Mouse (Mus musculus) retina, adult 2 months (tissue): ENCODE data around the gene Zdhhc23.

Experiments used
- DNase-seq: peaks from one replicate; pipeline ENCODE4 v3.0.0-alpha.2; 2012; ENCODE audit warnings: low read depth, low spot score

Gene Zdhhc23

GRCm38 (mm10) chr16:43979328-43980109 lies at the start of gene Zdhhc23:
Gene Zdhhc23 (minus strand): TSS chr16:43979791.
- no peak for DNase-seq

DNA sequence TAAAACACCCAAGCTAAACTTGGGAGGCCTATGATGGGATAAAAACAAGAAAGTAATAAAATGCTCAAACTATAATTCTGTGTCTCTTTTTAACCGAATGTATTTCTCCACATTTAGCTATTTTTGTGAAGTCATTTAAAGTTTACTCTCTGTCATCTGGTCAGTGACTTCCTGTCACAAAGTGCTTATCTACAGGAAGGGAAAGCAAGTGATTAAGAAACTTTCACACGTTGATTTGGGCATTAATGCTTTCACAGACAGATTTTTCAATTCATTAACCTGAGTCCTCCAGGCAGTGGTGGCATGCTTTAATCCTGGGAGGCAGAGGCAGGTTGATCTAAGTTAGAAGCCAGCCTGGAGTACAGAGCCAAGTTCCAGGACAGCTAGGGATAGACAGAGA lies 49.7 kb upstream of the Zdhhc23 start:
- no peak for DNase-seq

- DNase-seq, result no peak
Measured at GRCm38 (mm10) chr16:44026822-44027221, 47.2 kb upstream of the Zdhhc23 start.

- no peak for DNase-seq
Measured at GRCm38 (mm10) chr16:44026210-44026609, 46.6 kb upstream of the Zdhhc23 start.

DNA sequence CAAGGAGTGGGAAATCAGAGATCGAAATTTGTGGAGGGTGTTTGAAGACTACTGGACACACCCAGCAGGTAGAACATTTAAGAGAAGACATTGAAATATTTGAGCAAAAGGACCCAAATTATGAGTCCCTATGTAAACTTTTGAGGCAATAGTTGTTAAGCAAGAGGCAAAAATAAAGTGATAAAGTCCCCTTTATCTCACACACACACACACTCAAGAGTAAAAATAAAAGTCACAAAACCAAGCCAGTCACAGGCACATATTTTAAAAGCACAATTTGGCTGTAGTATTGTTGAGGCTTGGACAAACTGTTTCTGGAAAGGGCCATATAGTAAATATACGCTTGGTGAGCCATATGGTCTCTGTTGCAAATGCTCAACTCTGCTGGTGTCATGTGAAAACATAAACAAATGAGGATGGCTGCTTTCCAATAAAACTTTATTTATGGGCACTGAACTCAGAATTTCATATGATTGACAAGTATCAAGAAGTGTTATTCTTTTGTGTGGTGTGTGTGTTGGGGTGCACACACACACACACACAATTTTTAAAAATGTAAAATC lies 39.5 kb upstream of the Zdhhc23 start:
- DNase-seq, result no peak

GRCm38 (mm10) chr16:44018372-44018771 lies 38.8 kb upstream of the Zdhhc23 start:
- no peak for DNase-seq

- no peak for DNase-seq
Measured at GRCm38 (mm10) chr16:44017707-44018106, 38.1 kb upstream of the Zdhhc23 start.

GRCm38 (mm10) chr16:44016164-44016563 lies 36.6 kb upstream of the Zdhhc23 start:
- no peak for DNase-seq

DNA sequence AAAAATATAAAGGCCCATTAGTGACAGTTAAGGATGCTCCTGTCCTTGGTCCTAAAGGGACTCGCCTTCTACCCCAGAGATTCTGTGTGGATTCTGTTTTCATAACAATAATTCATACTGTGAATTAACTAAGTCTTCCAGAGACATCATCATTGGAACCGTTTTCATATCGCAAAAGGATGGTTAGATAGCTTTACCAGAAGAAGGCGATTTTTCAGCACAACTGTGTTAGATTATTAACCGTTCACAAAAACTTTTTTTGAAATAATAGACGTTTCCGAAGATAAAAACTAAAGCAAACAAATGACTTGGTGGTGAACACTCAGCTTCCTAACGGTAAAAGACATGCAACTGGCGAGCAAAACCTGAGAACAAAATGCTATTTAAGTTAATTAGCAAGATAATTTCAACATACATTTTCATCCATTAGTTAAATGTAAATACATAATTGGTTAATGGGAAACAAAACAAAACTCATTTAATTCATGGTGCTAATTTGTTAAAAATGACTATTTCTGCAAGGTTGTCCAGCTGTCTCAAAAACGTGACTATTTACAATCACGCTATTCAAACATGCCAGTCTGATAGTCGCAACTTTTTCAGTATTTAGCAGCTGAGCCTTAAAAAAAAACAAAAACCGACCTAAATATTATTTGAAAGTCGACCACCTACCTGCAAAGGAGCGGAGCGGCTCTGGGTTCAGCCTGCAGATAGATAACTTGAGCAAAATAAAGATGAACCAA lies 36.0 kb upstream of the Zdhhc23 start:
- no peak for DNase-seq

- no peak for DNase-seq
Measured at GRCm38 (mm10) chr16:44011010-44011409, 31.4 kb upstream of the Zdhhc23 start.

- DNase-seq, result no peak
Measured at GRCm38 (mm10) chr16:44002086-44002485, 22.5 kb upstream of the Zdhhc23 start.

DNA sequence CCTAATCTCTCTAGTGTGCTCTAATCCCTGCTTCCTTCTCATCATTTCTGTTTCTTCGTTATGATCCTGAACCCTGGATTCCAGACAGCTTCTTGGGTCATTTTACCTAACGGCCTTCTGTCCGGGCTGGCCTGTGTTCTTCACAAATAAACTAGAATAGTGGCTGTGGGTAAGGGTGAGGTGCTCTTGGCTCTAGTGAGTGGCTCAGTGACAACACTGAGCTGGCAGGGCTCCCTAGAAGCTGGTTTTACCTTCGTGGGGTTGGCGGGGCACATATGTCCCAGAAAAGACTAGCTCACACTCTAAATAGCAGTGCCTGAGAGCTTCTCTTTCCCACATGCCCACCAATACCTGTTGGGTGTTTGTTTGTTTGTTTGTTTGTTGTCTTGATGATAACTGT lies 19.9 kb upstream of the Zdhhc23 start:
- DNase-seq, result no peak

GRCm38 (mm10) chr16:43999111-43999510 lies 19.5 kb upstream of the Zdhhc23 start:
- DNase-seq, result no peak

- no peak for DNase-seq
Measured at GRCm38 (mm10) chr16:43994623-43995022, 15.0 kb upstream of the Zdhhc23 start.

DNA sequence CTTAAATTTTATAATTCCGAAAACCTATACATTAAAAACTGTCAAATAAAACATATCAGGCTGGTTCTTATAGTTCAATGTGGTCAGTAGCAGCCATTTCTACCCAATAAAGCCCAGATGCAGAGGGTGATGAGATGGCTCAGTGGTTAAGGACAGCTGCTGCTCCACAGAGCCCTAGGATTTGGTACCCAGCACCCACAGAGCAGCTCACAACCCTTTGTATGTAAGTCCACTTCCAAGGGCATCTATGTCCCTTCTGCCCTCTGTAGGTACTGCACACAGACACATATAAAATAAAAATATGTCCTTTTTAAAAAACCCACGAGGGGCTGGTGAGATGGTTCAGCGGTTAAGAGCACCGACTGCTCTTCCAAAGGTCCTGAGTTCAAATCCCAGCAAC lies 6.7 kb upstream of the Zdhhc23 start:
- no peak for DNase-seq

- DNase-seq, result no peak
Measured at GRCm38 (mm10) chr16:43980110-43980609, 569 bp upstream of the Zdhhc23 start.

DNA sequence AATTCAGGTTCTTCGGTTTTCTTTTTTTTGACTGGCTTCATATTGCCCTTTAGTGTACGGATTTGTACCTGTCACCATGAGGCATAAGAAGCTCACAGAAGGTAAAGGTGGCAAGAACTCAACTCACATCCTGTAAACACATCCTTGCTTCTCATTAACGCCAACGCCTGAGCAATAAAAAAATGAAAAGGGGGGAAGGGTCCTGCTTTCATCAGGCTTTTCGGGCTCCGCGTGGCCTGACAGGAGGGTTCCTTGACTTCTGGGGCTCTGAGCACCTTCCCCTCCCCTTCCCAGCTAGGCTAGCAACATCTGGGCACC lies 622 bp downstream of the Zdhhc23 start:
- no peak for DNase-seq

DNA sequence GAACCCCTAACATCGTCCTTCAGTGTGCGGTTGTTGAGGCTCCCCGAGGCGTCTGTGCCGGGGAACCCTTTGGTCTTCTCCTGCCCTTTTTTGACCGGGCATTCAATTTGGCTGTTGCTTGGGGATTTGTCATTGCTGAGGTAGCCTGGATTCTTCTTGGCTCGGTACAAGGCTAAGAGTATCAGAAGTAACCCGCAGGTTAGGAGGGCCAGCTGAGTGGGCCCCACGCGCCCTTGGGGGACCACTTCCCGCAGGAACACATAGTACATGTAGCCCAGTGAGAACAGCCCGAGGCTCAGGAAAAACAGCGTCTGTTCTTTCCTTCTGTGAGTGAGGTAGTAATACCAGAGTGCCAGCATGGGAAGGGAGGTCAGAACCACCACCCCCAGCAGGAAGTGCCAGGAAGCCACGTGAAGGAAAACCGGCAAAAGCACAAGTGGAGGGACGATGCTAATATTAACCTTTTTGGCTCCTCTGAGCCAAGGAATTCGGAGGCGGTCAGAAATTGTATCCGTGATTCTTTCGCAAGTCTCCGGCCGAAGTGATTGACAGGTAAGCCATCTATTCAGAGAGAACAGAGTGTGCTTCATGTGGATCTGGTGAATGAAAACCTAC lies 5.9 kb downstream of the Zdhhc23 start:
- DNase-seq, result no peak

DNA sequence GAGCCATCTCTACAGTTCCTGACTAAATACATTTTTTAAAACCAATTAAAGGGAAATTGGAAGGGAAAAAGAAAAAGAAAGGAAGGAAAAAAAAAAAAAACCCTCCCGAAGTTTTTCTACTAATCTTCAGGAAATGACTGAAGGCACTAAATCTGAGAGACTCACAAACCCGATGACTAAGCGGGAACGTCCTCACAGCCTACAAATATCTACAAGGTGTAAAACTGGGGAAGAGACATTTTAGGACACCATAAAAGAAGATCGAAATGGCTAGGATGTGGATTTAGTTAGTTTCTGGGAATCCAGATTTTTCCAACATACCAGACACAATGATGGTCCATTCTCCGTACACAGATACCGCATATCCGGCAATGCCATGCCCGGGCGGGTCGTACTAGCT lies 6.4 kb downstream of the Zdhhc23 start:
- no peak for DNase-seq

GRCm38 (mm10) chr16:43972391-43972790 lies 7.2 kb downstream of the Zdhhc23 start:
- no peak for DNase-seq

DNA sequence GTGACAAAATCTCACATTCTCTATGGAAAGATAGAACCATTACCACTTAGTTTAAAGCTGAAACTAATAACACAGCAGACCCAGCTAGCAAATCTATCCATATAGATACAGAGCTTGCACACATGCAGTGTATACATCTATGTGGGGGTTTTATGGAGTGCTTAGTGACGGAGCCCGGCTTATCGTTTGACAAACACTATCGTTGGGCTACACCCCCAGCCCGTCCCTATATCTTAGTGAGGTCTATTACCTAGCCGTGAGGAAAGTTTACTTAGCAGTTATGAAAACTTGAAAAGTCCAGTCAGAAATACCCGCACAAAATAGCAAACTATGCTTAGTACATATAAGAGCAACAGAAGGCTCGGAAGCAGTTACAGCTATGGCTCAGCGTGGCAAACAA lies 7.8 kb downstream of the Zdhhc23 start:
- DNase-seq, result no peak

DNA sequence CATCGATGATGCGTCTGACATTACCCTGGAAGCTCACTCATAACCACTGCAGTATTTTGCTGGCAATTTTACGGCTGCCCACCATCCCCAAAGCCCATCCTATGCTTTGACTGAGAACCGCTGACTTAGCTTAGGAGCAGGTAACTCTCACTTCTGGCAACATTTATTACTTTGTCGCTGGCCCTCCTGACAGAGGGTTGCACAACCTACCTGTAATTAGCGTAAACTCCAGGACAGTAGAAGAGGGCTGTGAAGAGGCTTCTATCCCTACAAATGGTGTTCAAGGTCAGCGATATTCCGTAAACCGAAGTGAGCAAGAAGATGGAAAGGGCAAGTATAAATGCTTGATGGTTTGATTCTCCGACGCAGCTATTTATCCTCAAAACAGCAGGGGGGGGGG lies 8.4 kb downstream of the Zdhhc23 start:
- DNase-seq, result no peak
